Mouse (Mus musculus): ENCODE data around the gene Arap2. TPM values are rescaled to one million over a fixed set of nuclear protein-coding genes. Genes with fewer than 3 reads are reported as not detected.

Gene Arap2
- total RNA-seq, 2 experiments from 2014 or later = 2.1 to 3.6 TPM

GRCm38 (mm10) chr5:62622848-62623479, 143.0 kb downstream of the Arap2 start:
- no peak for DNase-seq

DNA sequence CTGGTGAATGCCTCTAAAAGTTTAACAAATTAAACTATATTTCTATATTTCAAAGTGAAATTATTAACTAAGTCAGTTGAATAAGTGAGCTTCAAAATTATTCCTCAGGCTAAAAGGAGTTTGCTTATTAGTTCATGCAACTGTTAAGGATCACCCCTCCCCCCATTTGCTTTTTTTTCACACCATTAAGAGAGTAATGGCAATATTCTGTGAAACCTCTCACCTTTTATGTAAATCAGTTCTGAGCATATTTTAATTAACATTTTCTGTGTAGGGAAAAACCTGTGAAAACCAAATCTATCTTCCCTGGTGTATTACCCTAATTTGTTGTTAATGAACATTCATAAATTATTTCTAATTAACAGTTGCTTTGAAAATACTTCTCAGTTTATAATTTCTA, 147.7 kb downstream of the Arap2 start:
- DNase-seq = no peak

GRCm38 (mm10) chr5:62611990-62612389, 154.0 kb downstream of the Arap2 start:
- DNase-seq = no peak

GRCm38 (mm10) chr5:62587348-62587747, 178.6 kb downstream of the Arap2 start:
- no peak for DNase-seq

GRCm38 (mm10) chr5:62582643-62583042, 183.3 kb downstream of the Arap2 start:
- no peak for DNase-seq

DNA sequence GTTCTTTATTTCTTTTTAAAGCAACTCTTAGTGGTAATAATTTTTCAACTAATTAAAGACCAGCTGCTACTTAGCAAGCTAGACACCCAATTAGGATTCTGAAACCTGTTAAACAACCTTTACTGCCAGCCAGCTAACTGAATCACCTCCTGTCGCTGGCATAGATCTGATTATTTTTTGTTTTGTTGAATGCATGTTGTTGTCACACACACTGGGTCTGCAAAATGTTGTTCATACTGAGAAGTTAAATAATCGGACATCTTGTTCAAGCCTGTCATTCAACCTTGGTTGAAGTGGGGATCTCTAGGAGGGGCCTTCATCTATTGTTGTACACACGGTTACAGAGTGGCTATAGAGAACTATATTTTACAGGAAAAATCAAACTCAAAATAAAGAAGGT, 184.3 kb downstream of the Arap2 start:
- DNase-seq = no peak

- DNase-seq = no peak
These were observed 191.6 kb downstream of the Arap2 start for GRCm38 (mm10) chr5:62574336-62574844.

Other genes with a start within 250 kb of the Arap2 start
- not detected for gene Dthd1, start 47.7 kb upstream of the Arap2 start, total RNA-seq (2021)

Measured in gastrocnemius, postnatal 10 days (tissue).